Mouse (Mus musculus) megakaryocyte, embryonic 14.5 days (primary cell): Measurements from ENCODE around the gene Gm27029.

Experiments
- FLI1 ChIP-seq: IDR thresholded peaks from 2 replicates; pipeline ENCODE4 v1.6.1; 2012; ENCODE audit warnings: low read length, inconsistent platforms, mixed read lengths
- GATA1 ChIP-seq: IDR thresholded peaks from 3 replicates; pipeline ENCODE4 v1.6.1; 2012; ENCODE audit warnings: mixed read lengths, low read length, inconsistent platforms, borderline replicate concordance

- no peak for TF ChIP-seq GATA1
- no peak for TF ChIP-seq FLI1
Observed at GRCm38 (mm10) chr11:101364531-101364931, 60.1 kb downstream of the Gm27029 start.
